Mouse (Mus musculus) gastrocnemius, postnatal 4 days (tissue): ENCODE data around the gene Olfr49. TPM values are rescaled to one million over a fixed set of nuclear protein-coding genes. Genes with fewer than 3 reads are reported as not detected.

Experiments
- DNase-seq, 2 experiments: peaks; one replicate each; pipeline ENCODE4 v3.0.0; 2021 to 2022; ENCODE audit warnings: low spot score in 2 of 2, mixed read lengths in 2 of 2
- total RNA-seq, 2 experiments: library from RNA; stranded (reverse); gene quantifications; 2 replicates each; pipeline ENCODE4 v1.2.3; 2021

The Olfr49 gene
- total RNA-seq, 2 experiments from 2014 or later, result not detected

GRCm38 (mm10) chr14:54262622-54263021 is 22.1 kb downstream of the Olfr49 start:
- DNase-seq, result no peak

GRCm38 (mm10) chr14:54261386-54261785 is 23.4 kb downstream of the Olfr49 start:
- DNase-seq, result no peak

GRCm38 (mm10) chr14:54260196-54260595 is 24.5 kb downstream of the Olfr49 start:
- DNase-seq, result no peak

- no peak for DNase-seq
Measured at GRCm38 (mm10) chr14:54259722-54260085, 25.0 kb downstream of the Olfr49 start.

- peak; percentile 88 to 95 for DNase-seq
Measured at GRCm38 (mm10) chr14:54259003-54259721, 25.6 kb downstream of the Olfr49 start.

GRCm38 (mm10) chr14:54258131-54258670 is 26.5 kb downstream of the Olfr49 start:
- no peak for DNase-seq

- no peak for DNase-seq
Measured at GRCm38 (mm10) chr14:54254670-54255202, 30.0 kb downstream of the Olfr49 start.

- DNase-seq, result peak; percentile 96 to 98
Measured at GRCm38 (mm10) chr14:54253741-54254291, 30.9 kb downstream of the Olfr49 start, which contains the start of the genes Dad1 and Abhd4. Gene Dad1 (minus strand): TSS chr14:54254104. Gene Abhd4 (plus strand): TSS chr14:54254188.

- DNase-seq, result no peak
Measured at GRCm38 (mm10) chr14:54250122-54250521, 34.6 kb downstream of the Olfr49 start.

GRCm38 (mm10) chr14:54249326-54249725 is 35.4 kb downstream of the Olfr49 start:
- DNase-seq, result no peak

GRCm38 (mm10) chr14:54246232-54246631 is 38.5 kb downstream of the Olfr49 start:
- no peak for DNase-seq

- DNase-seq, result no peak
Measured at GRCm38 (mm10) chr14:54244183-54244582, 40.6 kb downstream of the Olfr49 start.

- no peak for DNase-seq
Measured at GRCm38 (mm10) chr14:54240542-54240941, 44.2 kb downstream of the Olfr49 start.

- DNase-seq, result peak; percentile 63 to 84
Measured at GRCm38 (mm10) chr14:54239002-54239736, 45.6 kb downstream of the Olfr49 start.

GRCm38 (mm10) chr14:54236881-54237280 is 47.9 kb downstream of the Olfr49 start:
- no peak for DNase-seq

GRCm38 (mm10) chr14:54235825-54236540 is 48.8 kb downstream of the Olfr49 start:
- no peak for DNase-seq

- DNase-seq, result no peak
Measured at GRCm38 (mm10) chr14:54234231-54235040, 50.3 kb downstream of the Olfr49 start.

- DNase-seq, result no peak
Measured at GRCm38 (mm10) chr14:54233559-54234143, 51.1 kb downstream of the Olfr49 start.

GRCm38 (mm10) chr14:54232811-54233558 is 51.8 kb downstream of the Olfr49 start:
- no peak for DNase-seq
